Mouse (Mus musculus): ENCODE results near the gene Col6a6.

The Col6a6 gene

GRCm38 (mm10) chr9:105739446-105739845 is 88.5 kb downstream of the Col6a6 start:
- DNase-seq (ENCODE audit: low read depth, low spot score): no peak

GRCm38 (mm10) chr9:105737448-105737847 is 90.5 kb downstream of the Col6a6 start:
- no peak for DNase-seq (ENCODE audit: low read depth, low spot score)

DNA sequence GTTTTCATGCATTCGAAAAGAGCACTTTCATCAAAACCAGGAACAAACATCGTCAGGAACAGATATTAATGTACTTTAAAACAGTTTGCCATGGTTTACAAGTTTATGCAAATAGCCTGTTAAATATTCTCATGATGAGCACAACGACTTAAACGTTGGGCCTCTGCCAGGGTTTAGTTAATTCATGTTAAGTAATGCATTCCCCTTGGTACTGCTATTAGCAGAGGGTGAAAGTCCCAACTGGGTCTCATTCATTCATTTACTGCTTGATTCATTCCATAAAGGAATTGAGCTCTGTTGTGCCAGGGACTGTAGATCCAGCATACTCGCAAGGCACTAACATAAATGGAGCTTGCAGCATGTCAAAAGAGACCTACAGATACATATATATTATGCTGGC is 92.8 kb downstream of the Col6a6 start:
- DNase-seq (ENCODE audit: low read depth, low spot score): no peak

- no peak for DNase-seq (ENCODE audit: low read depth, low spot score)
Measured at GRCm38 (mm10) chr9:105734651-105735050, 93.3 kb downstream of the Col6a6 start.

DNA sequence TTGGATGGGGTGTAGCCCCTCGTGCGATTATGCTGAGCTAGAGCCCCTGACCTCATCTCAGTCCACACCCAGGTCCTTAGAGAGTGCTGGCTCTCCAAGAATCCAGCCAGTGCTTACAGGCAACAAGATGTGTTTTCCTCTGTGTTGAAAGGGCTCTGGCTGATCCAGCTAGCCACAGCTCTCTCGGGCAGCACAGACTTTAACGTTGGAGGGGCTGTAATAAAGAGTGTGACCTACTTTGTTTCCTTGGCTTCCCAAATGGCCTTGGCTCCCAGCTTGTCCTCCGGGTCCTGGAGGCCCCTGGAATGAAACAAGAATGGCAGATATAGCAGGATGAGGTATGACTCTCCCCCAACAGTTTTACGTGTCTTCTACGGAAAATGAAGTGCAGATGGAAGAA is 96.0 kb downstream of the Col6a6 start:
- DNase-seq (ENCODE audit: low read depth, low spot score): no peak

DNA sequence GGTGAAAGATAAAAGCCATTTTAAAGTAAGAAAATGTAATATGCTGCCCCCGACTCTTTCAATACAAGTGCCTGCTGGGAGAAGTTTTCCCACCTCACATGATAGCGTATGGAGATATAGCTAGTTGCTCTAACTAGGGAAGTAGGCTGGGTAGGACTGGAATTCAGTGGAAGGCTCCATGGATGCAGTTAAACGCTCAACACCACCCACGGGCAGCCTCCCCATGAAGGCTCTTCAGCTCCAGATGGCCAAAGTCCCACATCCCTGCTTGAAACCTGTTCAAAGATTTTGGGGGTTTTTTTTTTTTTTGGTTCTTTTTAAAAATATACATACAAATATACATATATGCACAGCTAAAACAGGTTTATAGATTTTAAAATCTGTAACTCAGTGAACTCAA is 107.5 kb downstream of the Col6a6 start:
- no peak for DNase-seq (ENCODE audit: low read depth, low spot score)

- DNase-seq (ENCODE audit: low read depth, low spot score): no peak
Measured at GRCm38 (mm10) chr9:105719851-105720395, 108.0 kb downstream of the Col6a6 start.

GRCm38 (mm10) chr9:105719367-105719766 is 108.6 kb downstream of the Col6a6 start:
- DNase-seq (ENCODE audit: low read depth, low spot score): no peak

- no peak for DNase-seq (ENCODE audit: low read depth, low spot score)
Measured at GRCm38 (mm10) chr9:105712049-105712448, 115.9 kb downstream of the Col6a6 start.

- no peak for DNase-seq (ENCODE audit: low read depth, low spot score)
Measured at GRCm38 (mm10) chr9:105705011-105705410, 122.9 kb downstream of the Col6a6 start.

DNA sequence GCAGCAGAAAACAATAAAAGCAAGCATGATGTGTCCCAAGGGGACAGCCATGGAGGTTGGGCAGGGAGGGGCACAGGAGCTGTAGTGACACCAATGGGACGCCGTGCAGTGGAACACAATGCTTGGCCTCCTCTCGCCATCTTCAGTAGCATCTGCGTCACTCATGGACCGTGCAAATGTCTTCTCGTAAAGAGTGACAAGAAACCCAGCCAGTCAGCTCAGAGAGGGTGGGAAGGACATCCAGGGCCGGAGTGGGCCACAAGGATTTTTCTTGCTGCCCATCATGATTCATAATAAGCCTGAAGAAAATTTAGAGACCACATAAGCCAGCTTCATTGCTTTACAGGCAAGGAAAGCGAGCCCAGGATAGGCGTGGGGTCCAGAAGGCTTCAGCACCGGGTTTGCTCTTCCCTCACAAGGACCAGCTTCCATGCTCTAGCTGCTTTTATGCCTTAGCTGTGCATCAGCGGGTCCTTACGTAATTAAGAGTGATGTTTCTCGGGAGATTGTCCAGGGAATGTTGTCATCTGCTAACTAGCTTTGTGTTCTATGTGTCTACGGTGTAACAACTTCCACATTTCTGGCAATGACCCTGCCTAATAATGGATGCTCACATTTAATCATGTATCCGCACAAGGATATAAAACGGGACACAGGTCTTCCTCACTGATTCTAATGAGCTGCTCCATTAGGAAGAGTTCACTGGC is 123.6 kb downstream of the Col6a6 start:
- DNase-seq (ENCODE audit: low read depth, low spot score): no peak

DNA sequence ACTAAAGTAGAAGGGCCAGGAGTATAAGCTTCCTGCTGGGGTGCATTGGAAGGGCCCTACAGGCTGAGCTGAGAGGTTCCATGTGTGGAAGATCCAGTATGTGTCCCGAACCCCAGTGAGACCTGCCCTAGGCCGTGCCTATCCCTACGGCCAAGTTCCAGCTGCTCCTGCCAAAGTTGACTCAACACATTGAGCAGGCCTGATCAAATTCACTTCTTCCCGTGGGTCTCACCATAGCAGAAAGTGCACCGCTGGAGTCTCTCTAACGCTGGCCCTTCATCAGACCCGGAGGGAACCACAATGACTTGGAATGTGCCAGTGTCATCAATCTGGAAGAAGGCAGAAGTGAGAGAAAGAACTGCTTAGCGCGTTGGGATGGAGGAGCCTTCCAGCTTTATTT is 126.0 kb downstream of the Col6a6 start:
- no peak for DNase-seq (ENCODE audit: low read depth, low spot score)

DNA sequence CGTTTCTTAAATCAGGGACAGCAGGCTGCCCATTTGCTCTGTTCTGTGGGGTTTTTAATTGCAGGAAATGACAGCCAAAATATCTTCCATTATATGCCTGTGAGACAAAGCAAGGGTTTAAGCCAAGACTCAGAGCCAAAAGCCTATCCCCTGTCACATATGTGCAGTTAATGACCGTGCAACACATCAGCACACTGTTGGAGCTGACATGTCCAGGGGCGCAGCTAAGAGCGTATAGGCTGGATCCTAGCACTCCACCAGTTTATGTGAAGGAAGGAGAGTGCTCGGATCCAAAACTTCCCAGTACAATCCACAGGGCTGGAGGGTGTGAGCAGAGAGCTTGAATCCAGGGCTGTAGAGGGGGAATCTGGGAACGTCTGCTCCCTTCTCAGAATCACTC is 127.3 kb downstream of the Col6a6 start:
- DNase-seq (ENCODE audit: low read depth, low spot score): no peak

DNA sequence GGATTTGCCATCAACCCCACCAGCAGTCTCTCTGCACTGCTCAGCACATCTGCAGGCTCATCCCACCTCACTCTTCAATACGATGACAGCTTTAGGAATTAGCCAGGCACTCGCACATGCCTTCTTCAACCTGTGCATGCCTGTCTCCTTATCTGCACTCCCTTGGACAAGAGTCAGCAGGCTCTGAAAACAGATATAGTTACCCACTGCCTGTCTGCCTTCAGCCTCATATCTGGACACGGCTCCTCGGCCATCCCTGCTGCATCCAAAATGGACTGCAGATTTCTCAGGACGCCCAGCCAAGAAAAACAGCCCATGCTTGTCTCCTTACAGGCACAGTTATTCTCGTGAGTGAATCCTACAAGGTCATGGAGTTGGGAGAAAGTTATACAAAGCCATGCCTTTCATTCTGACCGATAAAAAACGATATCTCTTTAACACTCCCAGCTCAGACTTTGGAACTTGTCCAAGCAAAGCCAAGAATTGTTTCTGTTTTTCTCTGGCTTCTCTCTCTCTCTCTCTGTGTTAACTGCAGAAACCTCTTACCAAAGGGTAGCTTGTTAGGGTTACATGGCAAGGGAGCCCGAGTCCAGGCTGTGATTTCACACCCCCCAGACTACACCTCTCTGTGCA is 130.1 kb downstream of the Col6a6 start:
- DNase-seq (ENCODE audit: low read depth, low spot score): no peak

GRCm38 (mm10) chr9:105696818-105697564 is 131.0 kb downstream of the Col6a6 start:
- no peak for DNase-seq (ENCODE audit: low read depth, low spot score)

GRCm38 (mm10) chr9:105693854-105694253 is 134.1 kb downstream of the Col6a6 start:
- no peak for DNase-seq (ENCODE audit: low read depth, low spot score)

- DNase-seq (ENCODE audit: low read depth, low spot score): no peak
Measured at GRCm38 (mm10) chr9:105693056-105693455, 134.9 kb downstream of the Col6a6 start.

DNA sequence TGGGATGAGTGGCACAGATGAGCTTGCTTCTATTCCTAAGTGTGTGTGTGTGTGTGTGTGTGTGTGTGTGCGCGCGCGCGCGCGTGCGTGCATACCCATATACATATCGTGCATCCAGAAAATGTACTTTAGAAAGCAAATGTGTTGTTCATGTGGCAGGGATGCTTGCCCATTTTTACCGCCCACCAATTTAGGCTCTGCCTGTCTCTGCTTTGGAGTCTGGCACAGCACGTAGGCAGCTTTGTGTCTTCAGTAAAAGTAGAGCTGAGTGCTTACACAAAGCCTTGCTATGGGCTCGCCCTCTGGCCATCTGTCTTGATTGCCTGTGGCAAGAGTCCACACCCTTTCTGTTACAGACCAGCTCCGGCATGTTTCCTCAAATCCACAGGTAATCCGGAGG is 135.5 kb downstream of the Col6a6 start:
- DNase-seq (ENCODE audit: low read depth, low spot score): no peak

- DNase-seq (ENCODE audit: low read depth, low spot score): no peak
Measured at GRCm38 (mm10) chr9:105689485-105689884, 138.5 kb downstream of the Col6a6 start.

DNA sequence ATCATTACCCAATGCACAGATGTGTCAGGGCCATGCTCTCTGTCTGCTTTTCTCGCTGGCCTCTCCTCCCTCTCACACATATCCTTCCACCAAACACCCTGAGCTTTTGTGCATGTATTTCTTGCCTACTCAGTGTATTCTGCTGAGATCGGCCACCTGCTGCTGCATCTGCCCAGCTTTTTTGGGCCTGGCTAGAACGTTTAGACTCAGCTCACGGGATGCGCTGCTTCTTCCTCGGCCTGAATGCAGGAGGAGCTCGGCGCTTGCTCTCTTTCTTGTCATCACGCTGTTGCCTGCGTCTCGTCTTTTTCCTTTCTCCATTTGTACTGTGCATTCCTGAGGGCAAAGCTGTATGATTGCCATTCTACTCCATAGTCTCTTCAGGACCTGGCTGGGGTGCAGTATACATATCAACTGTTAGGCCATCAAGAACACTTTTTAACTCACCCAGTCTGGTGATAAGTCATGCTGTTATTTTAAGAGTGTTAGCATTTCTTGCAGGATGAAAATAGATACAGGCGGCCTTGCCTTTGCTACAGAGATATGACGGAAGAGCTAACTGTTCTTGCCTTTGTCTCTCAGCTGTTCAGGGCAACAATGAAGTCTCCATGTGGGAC is 143.3 kb downstream of the Col6a6 start:
- no peak for DNase-seq (ENCODE audit: low read depth, low spot score)

GRCm38 (mm10) chr9:105681386-105681785 is 146.6 kb downstream of the Col6a6 start:
- DNase-seq (ENCODE audit: low read depth, low spot score): no peak

GRCm38 (mm10) chr9:105675941-105676340 is 152.0 kb downstream of the Col6a6 start:
- DNase-seq (ENCODE audit: low read depth, low spot score): no peak
